Comparison of ENCODE assay signal across 10 mouse cellular contexts in genomic region chrX:42361400-42362028, GRCm38 (mm10).
A peak's percentile ranks its signal among the peaks of the same experiment; 100 is the strongest.
DNase-seq lines count a peak whose midpoint lies in the region; ATAC-seq and TF ChIP-seq lines count a peak whose summit lies in the region.
"Had no signal": no experiment of that assay in that cellular context is flagged by ENCODE, and none has a peak within 500 bp of the region (broad histone marks: within the 10 kb centered on the region; RNA-seq: fewer than 3 reads in every experiment).

No protein-coding gene starts in this region.

- ATAC-seq in hindbrain, embryonic 11.5 days (ENCODE audit: low FRiP score), result peak; percentile 95
- ATAC-seq in midbrain, embryonic 16.5 days, result peak; percentile 87

- no peak for TF ChIP-seq CTCF in brain, embryonic 14.5 days (IDR thresholded peaks at IDR 0.05; ENCODE audit: borderline replicate concordance, extremely low read depth, insufficient read depth, insufficient read length)

- peak overlapping the region; percentile 35; the same call in 1 of the 2 replicates for H3K27ac ChIP-seq in embryonic facial prominence, embryonic 10.5 days (replicated peaks)
- no peak overlapping the region for H3K27ac ChIP-seq in hindbrain, embryonic 11.5 days (ENCODE audit: low read depth, low read length)
- H3K27ac ChIP-seq in midbrain, embryonic 16.5 days (ENCODE audit: low read length), result peak overlapping the region; percentile 71

- peak overlapping the region; percentile 31; the same call in 1 of the 2 replicates for H3K4me2 ChIP-seq in hindbrain, embryonic 11.5 days (replicated peaks; ENCODE audit: low read depth, low read length)
- peak overlapping the region; percentile 47 for H3K4me2 ChIP-seq in midbrain, embryonic 16.5 days (ENCODE audit: low read length)

- H3K36me3 ChIP-seq in embryonic facial prominence, embryonic 10.5 days (replicated peaks), result no peaks in the 10 kb centered on the region
- no peaks in the 10 kb centered on the region for H3K36me3 ChIP-seq in hindbrain, embryonic 11.5 days (ENCODE audit: control insufficient read depth, insufficient read depth, low read length)
- H3K36me3 ChIP-seq in midbrain, embryonic 16.5 days (ENCODE audit: control insufficient read depth, insufficient read depth, low read length), result no peaks in the 10 kb centered on the region
- H3K36me3 ChIP-seq: lung, embryonic 15.5 days had no signal

- WGBS in embryonic facial prominence, embryonic 10.5 days, result 30% methylated on average over 15 of the region's 15 CpGs
- WGBS in hindbrain, embryonic 11.5 days, result 23% methylated on average over 15 of the region's 15 CpGs
- WGBS in midbrain, embryonic 16.5 days, result 20% methylated on average over 15 of the region's 15 CpGs

- DNase-seq in brain, embryonic 14.5 days (ENCODE audit: low read depth), result peak; percentile 94
- peak; percentile 39 for DNase-seq in embryonic facial prominence, embryonic 10.5 days (ENCODE audit: low spot score)
- peak; percentile 56 for DNase-seq in hindbrain, embryonic 11.5 days (ENCODE audit: low spot score)
- DNase-seq in adrenal gland, adult (ENCODE audit: inconsistent age in 2 of 2, low spot score in 1 of 2), result no peak
- DNase-seq in frontal cortex, postnatal 25 days (ENCODE audit: low spot score in 2 of 2), result no peak
- DNase-seq in lung, postnatal 4 days, result no peak
- DNase-seq: gastrocnemius, postnatal 14 days; layer of hippocampus, postnatal 36 days had no signal

- H3K4me1 ChIP-seq in embryonic facial prominence, embryonic 10.5 days, result no peaks in the 10 kb centered on the region
- no peaks in the 10 kb centered on the region for H3K4me1 ChIP-seq in hindbrain, embryonic 11.5 days (replicated peaks; ENCODE audit: control insufficient read depth, insufficient read depth, low read length)
- no peaks in the 10 kb centered on the region; the same call in 1 of the 2 replicates for H3K4me1 ChIP-seq in midbrain, embryonic 16.5 days (ENCODE audit: control insufficient read depth, insufficient read depth, low read length)

- 0 out of 2 replicates have a peak overlapping the region, but pooled peaks have one; percentile 11 for H3K4me3 ChIP-seq in embryonic facial prominence, embryonic 10.5 days
- no peak overlapping the region for H3K4me3 ChIP-seq in hindbrain, embryonic 11.5 days (ENCODE audit: low read depth, low read length)
- no peak overlapping the region for H3K4me3 ChIP-seq in midbrain, embryonic 16.5 days (ENCODE audit: low read depth, low read length)

- 0 out of 2 replicates have a peak overlapping the region, but pooled peaks have one; percentile 19 for H3K9ac ChIP-seq in hindbrain, embryonic 11.5 days (ENCODE audit: low read depth, low read length)
- H3K9ac ChIP-seq in midbrain, embryonic 16.5 days (ENCODE audit: low read depth, low read length), result peak overlapping the region; percentile 27; the same call in 1 of the 2 replicates
- H3K9ac ChIP-seq: lung, embryonic 15.5 days had no signal

- H3K27me3 ChIP-seq in embryonic facial prominence, embryonic 10.5 days (replicated peaks; ENCODE audit: low read depth, poor library complexity, severe bottlenecking), result peaks cover 15% of the 10 kb centered on the region; the same call in 1 of the 2 replicates
- H3K27me3 ChIP-seq in hindbrain, embryonic 11.5 days (ENCODE audit: control insufficient read depth, insufficient read depth, low read length), result no peaks in the 10 kb centered on the region
- H3K27me3 ChIP-seq in midbrain, embryonic 16.5 days (ENCODE audit: control insufficient read depth, insufficient read depth, low read depth, low read length), result no peaks in the 10 kb centered on the region
- H3K27me3 ChIP-seq: lung, embryonic 15.5 days had no signal

- H3K9me3 ChIP-seq in embryonic facial prominence, embryonic 10.5 days, result no peaks in the 10 kb centered on the region
- no peaks in the 10 kb centered on the region for H3K9me3 ChIP-seq in hindbrain, embryonic 11.5 days (ENCODE audit: control insufficient read depth, low read length)
- H3K9me3 ChIP-seq in midbrain, embryonic 16.5 days (replicated peaks; ENCODE audit: control insufficient read depth, low read length, poor library complexity, severe bottlenecking), result no peaks in the 10 kb centered on the region
- H3K9me3 ChIP-seq: lung, embryonic 15.5 days had no signal

- TF ChIP-seq POLR2A in brain, embryonic 14.5 days (IDR thresholded peaks at IDR 0.05; ENCODE audit: borderline replicate concordance, extremely low read depth, insufficient read depth, insufficient read length, poor library complexity, severe bottlenecking), result no peak

Comparison
In these comparisons a context has a peak if more than half of its experiments do, and no peak if none do; other contexts are left out.
1. DNase-seq: peak in brain, embryonic 14.5 days (single experiment), embryonic facial prominence, embryonic 10.5 days (single experiment) and hindbrain, embryonic 11.5 days (single experiment); none in adrenal gland, adult (0 of 2), frontal cortex, postnatal 25 days (0 of 2) and lung, postnatal 4 days (0 of 2).